Mouse (Mus musculus) brain, embryonic 14.5 days (tissue): ENCODE measurements around the gene Mettl9.

Experiments used
- CTCF ChIP-seq: fragments of 200-500 bp; IDR thresholded peaks from 2 replicates; pipeline ENCODE4 v1.5.1; 2012; ENCODE audit warnings: inconsistent platforms, mild to moderate bottlenecking, moderate library complexity, borderline replicate concordance; ENCODE audit not compliant: insufficient read depth, insufficient read length; ENCODE audit errors: extremely low read depth
- POLR2A ChIP-seq: fragments of 200-500 bp; IDR thresholded peaks from 2 replicates; pipeline ENCODE4 v1.6.1; 2012; ENCODE audit warnings: mild to moderate bottlenecking, inconsistent platforms, borderline replicate concordance; ENCODE audit not compliant: poor library complexity, insufficient read depth, insufficient read length, severe bottlenecking; ENCODE audit errors: extremely low read depth

DNA sequence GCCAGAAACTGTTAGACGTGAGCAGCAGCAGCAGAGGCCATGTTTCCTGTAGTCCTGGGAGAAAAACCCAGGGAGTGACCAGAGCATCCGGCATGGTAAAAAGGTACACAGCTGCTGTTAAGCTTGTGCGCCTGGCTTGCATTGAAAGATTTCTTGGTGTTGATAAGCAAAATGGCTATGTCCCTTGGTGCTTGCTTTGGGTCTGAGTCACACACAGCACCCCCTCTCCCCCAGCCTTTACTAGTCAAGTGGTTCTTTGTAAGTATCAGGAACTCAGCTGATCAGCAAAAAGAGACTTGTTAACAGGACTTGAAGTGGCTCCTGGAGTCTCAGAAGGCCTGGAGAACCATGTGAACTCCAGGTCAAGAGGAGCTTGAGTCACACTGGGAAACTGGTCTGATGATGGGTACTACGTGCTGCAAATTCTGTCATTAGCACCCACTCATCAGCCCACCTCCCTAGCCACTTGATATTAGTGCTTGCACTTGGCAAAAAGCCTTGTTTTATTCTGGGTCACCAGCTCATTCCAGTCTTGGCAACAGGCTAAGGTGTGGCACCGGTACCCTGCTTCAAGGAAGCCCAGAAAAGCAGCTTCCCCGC, 40.7 kb downstream of the Mettl9 start:
- no peak for TF ChIP-seq CTCF
- TF ChIP-seq POLR2A: no peak
